In genomic region chr3:152191791-152192237, GRCm38 (mm10) we compare ENCODE assay signal across 7 mouse cellular contexts. TPM values are rescaled to one million over a fixed set of nuclear protein-coding genes. Genes with fewer than 3 reads are reported as not detected.
DNase-seq lines count a peak whose midpoint lies in the region; ATAC-seq and TF ChIP-seq lines count a peak whose summit lies in the region.

No protein-coding gene starts in this region.

- peak overlapping the region; percentile 77 for H3K4me3 ChIP-seq in erythroblast, embryonic 14.5 days (replicated peaks)
- peak overlapping the region; percentile 56 for H3K4me3 ChIP-seq in limb, embryonic 14.5 days (replicated peaks; ENCODE audit: low read length)
- H3K4me3 ChIP-seq in midbrain, embryonic 14.5 days (replicated peaks; ENCODE audit: low read depth, low read length), result peak overlapping the region; percentile 52

- ATAC-seq in limb, embryonic 14.5 days (ENCODE audit: low FRiP score, low read depth), result peak; percentile 47; the same call in 1 of the 2 replicates
- ATAC-seq in midbrain, embryonic 14.5 days (ENCODE audit: low FRiP score, low TSS enrichment), result no peak

- H3K27me3 ChIP-seq in erythroblast, embryonic 14.5 days (ENCODE audit: control insufficient read depth), result no peaks in the 10 kb centered on the region
- no peaks in the 10 kb centered on the region for H3K27me3 ChIP-seq in limb, embryonic 14.5 days (ENCODE audit: control insufficient read depth, insufficient read depth, low read length)
- no peaks in the 10 kb centered on the region for H3K27me3 ChIP-seq in midbrain, embryonic 14.5 days (ENCODE audit: control insufficient read depth, insufficient read depth, low read length)

- H3K36me3 ChIP-seq in erythroblast, embryonic 14.5 days (ENCODE audit: control insufficient read depth), result peaks cover 51% of the 10 kb centered on the region
- H3K36me3 ChIP-seq in limb, embryonic 14.5 days (ENCODE audit: control insufficient read depth, insufficient read depth, low read length), result no peaks in the 10 kb centered on the region; the same call in 1 of the 2 replicates
- no peaks in the 10 kb centered on the region for H3K36me3 ChIP-seq in midbrain, embryonic 14.5 days (ENCODE audit: control insufficient read depth, insufficient read depth, low read length)

- peak overlapping the region; percentile 62 for H3K4me2 ChIP-seq in limb, embryonic 14.5 days (replicated peaks; ENCODE audit: low read depth, low read length, severe bottlenecking)
- peak overlapping the region; percentile 55 for H3K4me2 ChIP-seq in midbrain, embryonic 14.5 days (ENCODE audit: low read length)

- peak; percentile 33 for DNase-seq in CD4-positive, CD25-positive, alpha-beta regulatory T cell, adult 2 months (ENCODE audit: low read depth, low spot score)
- DNase-seq in T-cell, adult 2 months (ENCODE audit: low spot score), result peak; percentile 10
- peak; percentile 51 to 59 for DNase-seq in heart, postnatal 36 days
- peak; percentile 56 for DNase-seq in limb, embryonic 14.5 days (ENCODE audit: low spot score)
- peak; percentile 17 for DNase-seq in midbrain, embryonic 14.5 days
- DNase-seq in right cerebral cortex, postnatal 10 days (ENCODE audit: low spot score in 2 of 2), result no peak

- TF ChIP-seq POLR2A in limb, embryonic 14.5 days (IDR thresholded peaks at IDR 0.05; ENCODE audit: borderline replicate concordance, extremely low read depth, insufficient read depth, insufficient read length), result peak; percentile 61; the same call in 1 of the 2 replicates

- peaks cover 53% of the 10 kb centered on the region for H3K4me1 ChIP-seq in erythroblast, embryonic 14.5 days (ENCODE audit: control insufficient read depth)
- H3K4me1 ChIP-seq in limb, embryonic 14.5 days (ENCODE audit: control insufficient read depth, insufficient read depth, low read length), result peaks cover 11% of the 10 kb centered on the region
- peaks cover 12% of the 10 kb centered on the region for H3K4me1 ChIP-seq in midbrain, embryonic 14.5 days (ENCODE audit: control insufficient read depth, insufficient read depth, low read length)

- intact Hi-C loops in heart, postnatal 36 days (cut with DNase I), result loop anchor here (1.0 to 2.0 kb wide), 3 partner anchors 25 to 77 kb away; partner anchors contain the start of gene Gipc2

- H3K9me3 ChIP-seq in erythroblast, embryonic 14.5 days (ENCODE audit: control insufficient read depth, low read length), result no peaks in the 10 kb centered on the region
- no peaks in the 10 kb centered on the region for H3K9me3 ChIP-seq in limb, embryonic 14.5 days (ENCODE audit: control insufficient read depth, low read length)
- H3K9me3 ChIP-seq in midbrain, embryonic 14.5 days (ENCODE audit: control insufficient read depth, low read length), result no peaks in the 10 kb centered on the region

- 3% methylated on average over 6 of the region's 6 CpGs for WGBS in limb, embryonic 14.5 days
- 63% methylated on average over 6 of the region's 6 CpGs for WGBS in midbrain, embryonic 14.5 days

- peak overlapping the region; percentile 88 for H3K27ac ChIP-seq in limb, embryonic 14.5 days (replicated peaks; ENCODE audit: low read depth, low read length)
- no peak overlapping the region for H3K27ac ChIP-seq in midbrain, embryonic 14.5 days (replicated peaks; ENCODE audit: low read depth, low read length)

- peak overlapping the region; percentile 67 for H3K9ac ChIP-seq in limb, embryonic 14.5 days (ENCODE audit: low read depth, low read length, severe bottlenecking)
- peak overlapping the region; percentile 29 for H3K9ac ChIP-seq in midbrain, embryonic 14.5 days (replicated peaks; ENCODE audit: low read length)

RNA-seq across cellular contexts. Expression of gene Dnajb4, which starts 18.3 kb away (rescaled TPM):
- polyA plus RNA-seq in erythroblast, embryonic 14.5 days (2012), result 0.78 and 0.87 TPM in 2 replicates
- total RNA-seq in heart, postnatal 36 days (2021), result 100 to 1,000 TPM in 1 of 2 experiments, 10 to 100 TPM in 1; 98.1 to 111 TPM
- polyA plus RNA-seq in limb, embryonic 14.5 days (2012; rRNA removed), result 15.3 and 19.2 TPM in 2 replicates
- 31.6 and 32.9 TPM in 2 replicates for polyA plus RNA-seq in limb, embryonic 14.5 days (2014; fragmentation: Nextera tagmentation; extraction: Ambion mirVana)
- 39.5 and 41.3 TPM in 2 replicates for polyA plus RNA-seq in midbrain, embryonic 14.5 days (2014; fragmentation: Nextera tagmentation; extraction: Ambion mirVana)

RNA-seq across cellular contexts. Expression of gene Fubp1, which starts 18.4 kb away (rescaled TPM):
- 27.0 and 29.1 TPM in 2 replicates for polyA plus RNA-seq in erythroblast, embryonic 14.5 days (2012)
- total RNA-seq in heart, postnatal 36 days (2021), result 10 to 100 TPM; 50.8 to 56.1 TPM
- 206 and 232 TPM in 2 replicates for polyA plus RNA-seq in limb, embryonic 14.5 days (2012; rRNA removed)
- 223 and 243 TPM in 2 replicates for polyA plus RNA-seq in limb, embryonic 14.5 days (2014; fragmentation: Nextera tagmentation; extraction: Ambion mirVana)
- polyA plus RNA-seq in midbrain, embryonic 14.5 days (2014; fragmentation: Nextera tagmentation; extraction: Ambion mirVana), result 219 and 279 TPM in 2 replicates

RNA-seq across cellular contexts. Expression of gene Gipc2, which starts 25.8 kb away (rescaled TPM):
- polyA plus RNA-seq in erythroblast, embryonic 14.5 days (2012), result not detected in 2 replicates
- total RNA-seq in heart, postnatal 36 days (2021), result 1 to 10 TPM; 3.5 to 3.6 TPM
- 0.79 and 2.6 TPM in 2 replicates for polyA plus RNA-seq in limb, embryonic 14.5 days (2012; rRNA removed)
- 2.9 and 4.3 TPM in 2 replicates for polyA plus RNA-seq in limb, embryonic 14.5 days (2014; fragmentation: Nextera tagmentation; extraction: Ambion mirVana)
- 9.3 and 11.5 TPM in 2 replicates for polyA plus RNA-seq in midbrain, embryonic 14.5 days (2014; fragmentation: Nextera tagmentation; extraction: Ambion mirVana)

Comparison
In these comparisons a context has a peak if more than half of its experiments do, and no peak if none do; other contexts are left out.
1. DNase-seq: peak in CD4-positive, CD25-positive, alpha-beta regulatory T cell, adult 2 months (single experiment), T-cell, adult 2 months (single experiment), heart, postnatal 36 days (2 of 2), limb, embryonic 14.5 days (single experiment) and midbrain, embryonic 14.5 days (single experiment); none in right cerebral cortex, postnatal 10 days (0 of 2).
2. Peak in every context shown above with its lines, with median percentiles within 50 percentile points of each other: H3K4me3 ChIP-seq.